Comparison of ENCODE assay signal across 16 mouse cellular contexts in the genomic region with DNA sequence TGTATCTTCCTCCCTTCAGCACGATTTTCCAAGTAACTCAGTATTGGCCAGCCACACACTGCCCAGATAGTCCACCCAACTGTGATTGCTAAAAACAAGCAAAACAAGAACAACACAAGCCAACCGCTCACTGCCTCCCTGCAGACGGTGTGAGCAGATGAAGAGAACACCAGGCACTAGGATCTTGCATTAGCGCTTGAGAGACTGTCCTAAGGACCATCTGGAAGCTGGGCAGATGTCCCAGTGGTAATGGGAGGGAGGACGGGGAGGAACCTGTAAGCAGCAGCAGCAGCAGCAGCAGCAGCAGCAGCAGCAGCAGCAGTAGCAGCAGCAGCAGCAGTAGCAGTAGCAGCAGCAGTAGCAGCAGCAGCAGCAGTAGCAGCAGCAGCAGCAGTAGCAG. TPM values are rescaled to one million over a fixed set of nuclear protein-coding genes. Genes with fewer than 3 reads are reported as not detected.
DNase-seq lines count a peak whose midpoint lies in the region.
"Had no signal": no experiment of that assay in that cellular context is flagged by ENCODE, and none has a peak within 500 bp of the region (broad histone marks: within the 10 kb centered on the region; RNA-seq: fewer than 3 reads in every experiment).

No protein-coding gene starts in this region.

- peak; percentile 57 for DNase-seq in gastrocnemius, postnatal 14 days
- no peak for DNase-seq in gastrocnemius, postnatal 10 days
- peak; percentile 74 for DNase-seq in left cerebral cortex, postnatal 4 days
- no peak for DNase-seq in left cerebral cortex, adult 18-20 months (ENCODE audit: low spot score in 2 of 2)
- peak; percentile 65 to 70 for DNase-seq in right cerebral cortex, postnatal 10 days (ENCODE audit: low spot score in 2 of 2)
- no peak for DNase-seq in right cerebral cortex, postnatal 14 days
- no peak for DNase-seq in spleen, postnatal 4 days (ENCODE audit: low spot score in 2 of 2)
- DNase-seq: adrenal gland, adult 2 months; B cell, adult 2 months; cerebellum, adult 2 months; kidney, postnatal 36 days; midbrain, embryonic 14.5 days; thymus, adult 2 months had no signal

- intact Hi-C loops in gastrocnemius, postnatal 14 days (cut with DNase I; ENCODE audit: low total_unique reads) = no loop called here
- intact Hi-C loops in left cerebral cortex, postnatal 4 days (cut with DNase I) = no loop called here

RNA-seq across cellular contexts. Expression of gene Cyp46a1, which starts 14.8 kb away (rescaled TPM):
- under 1 TPM; 0.35 to 0.62 TPM for total RNA-seq in gastrocnemius, postnatal 14 days (2021)
- 1 to 10 TPM; 1.1 to 1.5 TPM for total RNA-seq in gastrocnemius, postnatal 10 days (2021)
- 10 to 100 TPM; 65.7 to 78.6 TPM for total RNA-seq in left cerebral cortex, postnatal 4 days (2021)
- 100 to 1,000 TPM; 259 to 273 TPM for total RNA-seq in left cerebral cortex, adult 18-20 months (2021)
- total RNA-seq: CH12.LX; megakaryocyte, adult 5-6 weeks had no signal

RNA-seq across cellular contexts. Expression of gene Eml1, which starts 21.7 kb away (rescaled TPM):
- 100 to 1,000 TPM; 114 to 127 TPM for total RNA-seq in gastrocnemius, postnatal 14 days (2021)
- total RNA-seq in gastrocnemius, postnatal 10 days (2021) = 100 to 1,000 TPM; 127 to 132 TPM
- total RNA-seq in left cerebral cortex, postnatal 4 days (2021) = 10 to 100 TPM; 93.3 to 99.0 TPM
- total RNA-seq in left cerebral cortex, adult 18-20 months (2021) = 10 to 100 TPM; 60.4 to 64.1 TPM
- total RNA-seq: CH12.LX; hematopoietic stem cell, adult 5-6 weeks had no signal

RNA-seq across cellular contexts. Expression of gene Hhipl1, which starts 43.0 kb away (rescaled TPM):
- total RNA-seq in gastrocnemius, postnatal 14 days (2021) = 1 to 10 TPM in 1 of 2 experiments, under 1 TPM in 1; 0.55 to 1.2 TPM
- total RNA-seq in gastrocnemius, postnatal 10 days (2021) = under 1 TPM; 0.38 to 0.54 TPM
- total RNA-seq in left cerebral cortex, postnatal 4 days (2021) = 1 to 10 TPM; 6.3 to 6.6 TPM
- total RNA-seq in left cerebral cortex, adult 18-20 months (2021) = 1 to 10 TPM; 7.9 to 9.0 TPM
- total RNA-seq: CH12.LX; hematopoietic stem cell, adult 5-6 weeks; megakaryocyte, adult 5-6 weeks had no signal

Comparison
In these comparisons a context has a peak if more than half of its experiments do, and no peak if none do; other contexts are left out.
1. DNase-seq: peak in gastrocnemius, postnatal 14 days (single experiment), left cerebral cortex, postnatal 4 days (single experiment) and right cerebral cortex, postnatal 10 days (2 of 2); none in gastrocnemius, postnatal 10 days (single experiment), left cerebral cortex, adult 18-20 months (0 of 2), right cerebral cortex, postnatal 14 days (single experiment) and spleen, postnatal 4 days (0 of 2).
2. RNA of gene Cyp46a1, which starts 14.8 kb away (total RNA-seq): 259 to 273 TPM in left cerebral cortex, adult 18-20 months and 65.7 to 78.6 TPM in left cerebral cortex, postnatal 4 days; 1.1 to 1.5 TPM in gastrocnemius, postnatal 10 days and 0.35 to 0.62 TPM in gastrocnemius, postnatal 14 days; every median in the first group is over 10 times any median in the second.